Mouse (Mus musculus) midbrain, embryonic 14.5 days (tissue): ENCODE results near the gene Sart1. TPM values are rescaled to one million over a fixed set of nuclear protein-coding genes. Genes with fewer than 3 reads are reported as not detected.

Experiments used
- ATAC-seq: fragments of 200-750 bp; cut with Nextera tagmentation; 2 replicates; pipeline ENCODE4 v1.8.0; 2017; ENCODE audit warnings: moderate number of reproducible peaks, moderate library complexity; ENCODE audit not compliant: low FRiP score, low TSS enrichment
- DNase-seq: peaks from one replicate; pipeline ENCODE4 v3.0.0-alpha.2; 2015
- H3K27ac ChIP-seq: fragments of 300-500 bp; sonication (generic); replicated peaks from 2 replicates; pipeline ENCODE4 v1.5.1; 2014; ENCODE audit warnings: mild to moderate bottlenecking, low read depth, low read length, moderate library complexity
- H3K27me3 ChIP-seq: fragments of 300-500 bp; sonication (generic); 2 replicates; pipeline ENCODE4 v1.6.1; 2014; ENCODE audit warnings: low read length, control low read depth, mixed read lengths; ENCODE audit not compliant: control insufficient read depth, insufficient read depth
- H3K36me3 ChIP-seq: fragments of 300-500 bp; sonication (generic); 2 replicates; pipeline ENCODE4 v1.6.1; 2014; ENCODE audit warnings: low read length, control low read depth; ENCODE audit not compliant: control insufficient read depth, insufficient read depth
- H3K4me1 ChIP-seq: fragments of 300-500 bp; sonication (generic); 2 replicates; pipeline ENCODE4 v1.6.1; 2014; ENCODE audit warnings: mild to moderate bottlenecking, antibody characterized with exemption, low read length, control low read depth; ENCODE audit not compliant: control insufficient read depth, insufficient read depth
- H3K4me2 ChIP-seq: fragments of 300-500 bp; sonication (generic); 2 replicates; pipeline ENCODE4 v1.6.1; 2014; ENCODE audit warnings: mild to moderate bottlenecking, low read length, moderate library complexity
- H3K4me3 ChIP-seq: fragments of 300-500 bp; sonication (generic); replicated peaks from 2 replicates; pipeline ENCODE4 v1.5.1; 2014; ENCODE audit warnings: low read depth, low read length
- H3K9ac ChIP-seq: fragments of 300-500 bp; sonication (generic); replicated peaks from 2 replicates; pipeline ENCODE4 v1.6.1; 2014; ENCODE audit warnings: mild to moderate bottlenecking, low read length, moderate library complexity
- H3K9me3 ChIP-seq: fragments of 300-500 bp; sonication (generic); 2 replicates; pipeline ENCODE4 v1.6.1; 2016; ENCODE audit warnings: low read length, control low read depth, mixed read lengths; ENCODE audit not compliant: control insufficient read depth
- WGBS: fragments of 180-500 bp; shearing (Covaris S2); extraction: QIAGEN DNeasy Blood & Tissue Kit; methylation state at CpG from one replicate; pipeline ENCODE4 v1.1.7; 2014; 5-methylcytosine and 5-hydroxymethylcytosine counted together
- polyA plus RNA-seq: library from polyadenylated mRNA; unstranded; fragments of >200 nt; fragmentation: Nextera tagmentation; extraction: Ambion mirVana; gene quantifications from 2 replicates; pipeline ENCODE4 v1.2.1, GENCODE M21; 2014

Gene Sart1
- polyA plus RNA-seq, 1 experiment from 2014 or later: 57.1 TPM

GRCm38 (mm10) chr19:5426640-5427290 is 38.3 kb upstream of the Sart1 start:
- WGBS: 93% methylated on average over 13 of the region's 13 CpGs
- peaks cover 29% of the 10 kb centered on the region for H3K4me1 ChIP-seq
- H3K27me3 ChIP-seq: no peaks in the 10 kb centered on the region
- H3K4me2 ChIP-seq: peak overlapping the region; percentile 84; the same call in 1 of the 2 replicates
- H3K27ac ChIP-seq: no peak overlapping the region
- no peak for ATAC-seq
- H3K9me3 ChIP-seq: no peaks in the 10 kb centered on the region
- peaks cover 38% of the 10 kb centered on the region for H3K36me3 ChIP-seq
- H3K9ac ChIP-seq: no peak overlapping the region
- H3K4me3 ChIP-seq: 0 out of 2 replicates have a peak overlapping the region, but pooled peaks have one; percentile 81
- DNase-seq: no peak

DNA sequence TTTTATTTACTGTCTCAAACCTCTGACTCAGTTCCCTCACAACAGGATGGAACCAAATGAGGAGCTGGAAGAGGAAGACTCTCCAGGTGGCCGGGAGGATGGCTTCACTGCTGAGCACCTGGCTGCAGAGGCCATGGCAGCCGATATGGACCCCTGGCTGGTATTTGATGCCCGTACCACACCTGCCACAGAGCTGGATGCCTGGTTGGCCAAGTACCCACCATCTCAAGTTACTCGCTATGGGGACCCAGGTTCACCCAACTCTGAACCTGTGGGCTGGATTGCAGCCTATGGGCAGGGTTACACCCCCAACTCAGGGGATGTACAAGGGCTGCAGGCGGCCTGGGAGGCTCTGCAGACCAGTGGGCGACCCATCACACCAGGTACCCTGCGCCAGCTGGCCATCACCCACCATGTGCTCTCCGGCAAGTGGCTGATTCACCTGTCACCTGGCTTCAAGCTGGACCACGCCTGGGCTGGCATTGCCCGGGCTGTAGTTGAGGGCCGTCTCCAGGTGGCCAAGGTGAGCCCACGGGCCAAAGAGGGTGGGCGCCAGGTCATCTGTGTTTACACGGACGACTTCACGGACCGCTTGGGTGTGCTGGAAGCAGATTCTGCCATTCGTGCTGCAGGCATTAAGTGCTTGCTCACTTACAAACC is 37.5 kb upstream of the Sart1 start:
- Histone ChIP-seq H3K27me3 (no peaks in the 10 kb centered on the region), H3K9me3 (no peaks in the 10 kb centered on the region), H3K27ac (peak overlapping the region; percentile 90; the same call in 1 of the 2 replicates), H3K36me3 (peaks cover 44% of the 10 kb centered on the region), H3K4me3 (peak overlapping the region; percentile 81), H3K4me1 (peaks cover 29% of the 10 kb centered on the region), H3K9ac (peak overlapping the region; percentile 90), H3K4me2 (peak overlapping the region; percentile 84)
- ATAC-seq: no peak
- WGBS: 92% methylated on average over 18 of the region's 18 CpGs
- DNase-seq: no peak

GRCm38 (mm10) chr19:5424782-5425741 is 36.6 kb upstream of the Sart1 start, which contains the start of the genes Drap1 and AI837181:
Drap1 (minus strand) TSS chr19:5424979.
AI837181 (plus strand) TSS chr19:5425144.
- ATAC-seq (peak; percentile 91), DNase-seq (peak; percentile 99)
- no peaks in the 10 kb centered on the region for H3K27me3 ChIP-seq
- H3K27ac ChIP-seq: peak within 1 kb of the TSS; percentile 90
- WGBS: under 1% methylated on average over 82 of the region's 87 CpGs
- H3K4me3 ChIP-seq: peak within 1 kb of the TSS; percentile 81
- peak within 1 kb of the TSS; percentile 90 for H3K9ac ChIP-seq
- H3K4me2 ChIP-seq: peak within 1 kb of the TSS; percentile 88
- H3K4me1 ChIP-seq: peaks cover 29% of the 10 kb centered on the region
- H3K9me3 ChIP-seq: no peaks in the 10 kb centered on the region
- H3K36me3 ChIP-seq: peaks cover 54% of the 10 kb centered on the region

GRCm38 (mm10) chr19:5424092-5424781 is 35.7 kb upstream of the Sart1 start:
- peak overlapping the region; percentile 86 for H3K27ac ChIP-seq
- H3K4me3 ChIP-seq: peak overlapping the region; percentile 81
- H3K9me3 ChIP-seq: no peaks in the 10 kb centered on the region
- H3K27me3 ChIP-seq: no peaks in the 10 kb centered on the region
- under 1% methylated on average over 47 of the region's 48 CpGs for WGBS
- H3K36me3 ChIP-seq: peaks cover 56% of the 10 kb centered on the region
- H3K4me1 ChIP-seq: peaks cover 29% of the 10 kb centered on the region
- peak overlapping the region; percentile 77 for H3K9ac ChIP-seq
- ATAC-seq (peak; percentile 64), DNase-seq (peak; percentile 81)
- H3K4me2 ChIP-seq: peak overlapping the region; percentile 88

GRCm38 (mm10) chr19:5423561-5423960 is 35.1 kb upstream of the Sart1 start:
- WGBS: 66% methylated on average over 12 of the region's 12 CpGs
- H3K4me1 ChIP-seq: peaks cover 29% of the 10 kb centered on the region
- peak overlapping the region; percentile 81 for H3K4me3 ChIP-seq
- H3K4me2 ChIP-seq: peak overlapping the region; percentile 88
- H3K27me3 ChIP-seq: no peaks in the 10 kb centered on the region
- peaks cover 58% of the 10 kb centered on the region for H3K36me3 ChIP-seq
- ATAC-seq (no peak), DNase-seq (no peak)
- no peaks in the 10 kb centered on the region for H3K9me3 ChIP-seq
- H3K27ac ChIP-seq: no peak overlapping the region
- peak overlapping the region; percentile 77 for H3K9ac ChIP-seq

DNA sequence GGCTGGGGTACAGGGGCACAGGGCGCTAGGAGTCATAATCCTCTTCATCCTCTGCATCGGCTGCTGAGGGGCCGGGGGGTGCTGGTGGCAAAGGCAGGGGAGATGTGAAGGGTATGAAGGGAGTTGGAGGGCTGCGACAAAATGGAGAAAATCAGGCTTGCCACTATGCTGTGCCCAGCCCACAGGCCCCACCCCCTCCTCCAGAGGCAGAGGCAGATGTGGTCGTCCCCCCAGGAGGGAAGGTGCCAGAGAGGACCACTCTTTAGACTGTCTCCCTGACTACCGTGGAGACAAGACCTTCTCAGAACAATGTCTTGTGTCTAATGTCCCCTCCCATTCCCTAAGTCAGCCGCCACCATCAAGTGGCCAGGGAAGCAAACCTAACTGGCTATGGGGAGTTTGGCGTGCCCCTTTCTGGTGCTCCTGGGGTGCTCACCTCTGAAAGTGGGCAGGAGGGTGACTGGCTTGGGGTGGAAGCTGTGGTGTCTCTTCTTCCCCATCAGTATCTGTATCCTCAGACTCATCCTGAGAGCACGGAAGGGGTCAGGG is 34.5 kb upstream of the Sart1 start:
- peak overlapping the region; percentile 88 for H3K4me2 ChIP-seq
- no peak for ATAC-seq
- H3K9me3 ChIP-seq: no peaks in the 10 kb centered on the region
- H3K4me3 ChIP-seq: peak overlapping the region; percentile 81
- H3K9ac ChIP-seq: no peak overlapping the region; the same call in 1 of the 2 replicates
- WGBS: 65% methylated on average over 9 of the region's 9 CpGs
- peaks cover 29% of the 10 kb centered on the region for H3K4me1 ChIP-seq
- no peaks in the 10 kb centered on the region for H3K27me3 ChIP-seq
- no peak for DNase-seq
- H3K36me3 ChIP-seq: peaks cover 59% of the 10 kb centered on the region
- H3K27ac ChIP-seq: no peak overlapping the region

GRCm38 (mm10) chr19:5422267-5422666 is 33.8 kb upstream of the Sart1 start:
- Histone ChIP-seq H3K9ac (no peak overlapping the region), H3K36me3 (peaks cover 61% of the 10 kb centered on the region), H3K4me1 (peaks cover 29% of the 10 kb centered on the region), H3K9me3 (no peaks in the 10 kb centered on the region), H3K4me3 (no peak overlapping the region), H3K27me3 (no peaks in the 10 kb centered on the region), H3K27ac (no peak overlapping the region), H3K4me2 (no peak overlapping the region)
- ATAC-seq (no peak), DNase-seq (no peak)
- WGBS: 88% methylated on average over 10 of the region's 10 CpGs

GRCm38 (mm10) chr19:5421784-5422183 is 33.3 kb upstream of the Sart1 start:
- H3K27me3 ChIP-seq: no peaks in the 10 kb centered on the region
- H3K9me3 ChIP-seq: no peaks in the 10 kb centered on the region
- 91% methylated on average over 5 of the region's 5 CpGs for WGBS
- no peak overlapping the region for H3K4me3 ChIP-seq
- H3K4me2 ChIP-seq: no peak overlapping the region
- peaks cover 24% of the 10 kb centered on the region for H3K4me1 ChIP-seq
- ATAC-seq: no peak
- no peak overlapping the region for H3K9ac ChIP-seq
- no peak for DNase-seq
- H3K27ac ChIP-seq: no peak overlapping the region
- peaks cover 56% of the 10 kb centered on the region for H3K36me3 ChIP-seq
